Mouse (Mus musculus) liver, adult 2 months (tissue): Measurements from ENCODE around the gene Gm10147. TPM values are rescaled to one million over a fixed set of nuclear protein-coding genes. Genes with fewer than 3 reads are reported as not detected.
"Not testable (repeated sequence)": the region's sequence is repeated elsewhere in the genome, so short reads cannot be mapped to it uniquely, and the experiment has no call there.

ENCODE experiments used
- DNase-seq: peaks from one replicate; pipeline ENCODE4 v3.0.0-alpha.2; 2011; ENCODE audit warnings: low read depth, low spot score; ENCODE audit errors: extremely low read depth
- H3K27ac ChIP-seq: fragments of 200-500 bp; replicated peaks from 2 replicates; pipeline ENCODE4 v1.5.1; 2012; ENCODE audit warnings: low read depth, mild to moderate bottlenecking, control low read depth, inconsistent platforms, low read length; ENCODE audit not compliant: insufficient read depth
- H3K27me3 ChIP-seq: fragments of 200-500 bp; 2 replicates; pipeline ENCODE4 v1.6.1; 2012; ENCODE audit warnings: mild to moderate bottlenecking, moderate library complexity, low read length, inconsistent platforms; ENCODE audit not compliant: control insufficient read depth, insufficient read depth
- H3K36me3 ChIP-seq: fragments of 200-500 bp; 2 replicates; pipeline ENCODE4 v1.6.1; 2012; ENCODE audit warnings: low read length, inconsistent platforms; ENCODE audit not compliant: control insufficient read depth, insufficient read depth
- H3K4me1 ChIP-seq: fragments of 200-500 bp; 2 replicates; pipeline ENCODE4 v1.6.1; 2011; ENCODE audit warnings: low read length; ENCODE audit not compliant: control insufficient read depth, insufficient read depth
- H3K4me3 ChIP-seq: fragments of 200-500 bp; 2 replicates; pipeline ENCODE4 v1.5.1; 2011; ENCODE audit warnings: low read depth, mild to moderate bottlenecking, control low read depth, low read length, moderate library complexity; ENCODE audit not compliant: insufficient read depth
- H3K79me2 ChIP-seq: fragments of 200-500 bp; 2 replicates; pipeline ENCODE4 v1.6.1; 2012; ENCODE audit warnings: inconsistent platforms, mild to moderate bottlenecking, low read length, moderate library complexity; ENCODE audit not compliant: control insufficient read depth, insufficient read depth
- H3K9ac ChIP-seq: fragments of 200-500 bp; 2 replicates; pipeline ENCODE4 v1.6.1; 2012; ENCODE audit warnings: low read depth, mild to moderate bottlenecking, control low read depth, inconsistent platforms, low read length
- WGBS: fragments of 180-500 bp; shearing (Covaris S2); methylation state at CpG from one replicate; pipeline ENCODE4 v1.1.7; 2018; 5-methylcytosine and 5-hydroxymethylcytosine counted together
- polyA plus RNA-seq: library from polyadenylated mRNA; depleted of rRNA; stranded (reverse); fragments of >200 nt; gene quantifications from 2 replicates; pipeline ENCODE4 v1.2.3, GENCODE M21; 2012; rRNA removed
- total RNA-seq: library from RNA; depleted of rRNA; stranded (reverse); fragments of >200 nt; gene quantifications from 2 replicates; pipeline ENCODE4 v1.2.3, GENCODE M21; 2014; rRNA removed

Gm10147 gene
- total RNA-seq (not detected in 2 replicates), polyA plus RNA-seq (not detected in 2 replicates)

GRCm38 (mm10) chrX:28607742-28608141 lies at the start of gene Gm10147:
Gene Gm10147, minus strand, starts transcription at chrX:28607842.
- H3K27ac ChIP-seq, H3K36me3 ChIP-seq, H3K4me3 ChIP-seq, H3K27me3 ChIP-seq, H3K4me1 ChIP-seq, DNase-seq, H3K79me2 ChIP-seq, H3K9ac ChIP-seq: not testable (repeated sequence)
- no CpG with 5 or more reads among the region's 7 CpGs for WGBS
